Mouse (Mus musculus) B cell, adult (primary cell): ENCODE data around the gene Smarca1. TPM values are rescaled to one million over a fixed set of nuclear protein-coding genes. Genes with fewer than 3 reads are reported as not detected.

Experiments
- total RNA-seq: library from RNA; stranded (reverse); gene quantifications from 4 replicates; pipeline ENCODE4 v1.2.4, GENCODE M21; 2023; ENCODE audit not compliant: inconsistent age

Gene Smarca1
- total RNA-seq = not detected in 4 replicates

GRCm38 (mm10) chrX:47892431-47893024, at the start of gene Smarca1:
Smarca1 (minus strand) TSS chrX:47892974.

DNA sequence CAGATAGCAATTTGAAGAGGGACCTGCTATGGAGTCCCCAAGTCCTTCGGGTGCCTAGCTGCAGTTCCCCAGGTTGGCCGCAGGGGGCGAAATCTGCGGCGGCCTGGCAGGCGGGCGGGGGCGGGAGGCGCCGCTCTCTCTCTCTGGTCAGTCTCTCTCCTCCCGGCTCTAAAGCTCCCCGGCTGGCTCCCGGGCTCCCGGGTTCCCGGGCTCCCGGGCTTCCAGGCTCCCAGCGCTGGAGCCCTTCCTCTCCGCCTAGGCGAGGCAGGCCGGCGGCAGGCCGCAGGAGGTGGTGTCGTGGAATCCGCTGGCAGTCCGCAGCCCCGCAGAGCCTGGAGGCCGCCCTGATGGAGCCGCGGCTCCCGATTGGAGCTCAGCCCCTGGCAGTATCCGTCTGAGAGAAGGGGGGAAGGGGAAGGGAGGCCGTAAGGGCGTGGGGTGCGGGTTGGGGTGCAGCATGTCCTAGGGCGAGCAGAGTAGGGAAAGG, 19.6 kb upstream of the Smarca1 start, which contains the start of gene Ocrl:
Ocrl (plus strand) TSS at position 82 of the 487 bp plus-strand sequence.

Other genes starting within 250 kb of the Smarca1 start
- 9.2 to 11.6 TPM (median 9.5 TPM) in 4 replicates for gene Ocrl, start 19.4 kb upstream of the Smarca1 start, total RNA-seq
- gene Apln, start 141.9 kb upstream of the Smarca1 start, total RNA-seq = not detected in 4 replicates
- gene Xpnpep2, start 215.8 kb upstream of the Smarca1 start, total RNA-seq = 0.19 TPM in 1 of 4 replicates, not detected in the others